Mouse (Mus musculus): ENCODE measurements at regions not wholly inside any gene's neighbourhood (a gene's known extent, or its start where the extent isn't known, plus 50 kb on each side); places are given as distances from the start of the nearest gene placed in this dataset.

- DNase-seq, result no peak
Measured at GRCm38 (mm10) chr17:7467638-7468037, 82.4 kb upstream of the Unc93a2 start.

GRCm38 (mm10) chr17:7464901-7465300 is 79.6 kb upstream of the Unc93a2 start:
- no peak for DNase-seq

- no peak for DNase-seq
Measured at GRCm38 (mm10) chr17:7461164-7461563, 75.9 kb upstream of the Unc93a2 start.

GRCm38 (mm10) chr17:7456939-7457338 is 71.7 kb upstream of the Unc93a2 start:
- peak in 1 of 2 experiments; percentile 14 for DNase-seq

GRCm38 (mm10) chr17:7443822-7444221 is 58.6 kb upstream of the Unc93a2 start:
- DNase-seq, result peak; percentile 82 to 88

- no peak for DNase-seq
Measured at GRCm38 (mm10) chr17:7435075-7435474, 49.8 kb upstream of the Unc93a2 start.

Data from cerebellum, postnatal 10 days (tissue).